9 mouse cellular contexts compared by ENCODE assay signal in genomic region chr2:167691871-167692661, GRCm38 (mm10). TPM values are rescaled to one million over a fixed set of nuclear protein-coding genes. Genes with fewer than 3 reads are reported as not detected.
A peak's percentile ranks its signal among the peaks of the same experiment; 100 is the strongest.
DNase-seq lines count a peak whose midpoint lies in the region; ATAC-seq and TF ChIP-seq lines count a peak whose summit lies in the region.
"Had no signal": no experiment of that assay in that cellular context is flagged by ENCODE, and none has a peak within 500 bp of the region (broad histone marks: within the 10 kb centered on the region; RNA-seq: fewer than 3 reads in every experiment).

No protein-coding gene starts in this region.

- peaks cover 17% of the 10 kb centered on the region; the same call in 1 of the 2 replicates for H3K4me1 ChIP-seq in heart, postnatal 0 days (ENCODE audit: control insufficient read depth, insufficient read depth)
- H3K4me1 ChIP-seq in intestine, embryonic 16.5 days (ENCODE audit: control insufficient read depth, insufficient read depth, low read length) = peaks cover 39% of the 10 kb centered on the region
- no peaks in the 10 kb centered on the region for H3K4me1 ChIP-seq in forebrain, postnatal 0 days (ENCODE audit: insufficient read depth)

- H3K9ac ChIP-seq in heart, postnatal 0 days (replicated peaks; ENCODE audit: low read depth, low read length) = no peak overlapping the region
- peak overlapping the region; percentile 72; the same call in 1 of the 2 replicates for H3K9ac ChIP-seq in intestine, embryonic 16.5 days (ENCODE audit: low read depth, low read length)
- H3K9ac ChIP-seq in forebrain, postnatal 0 days = no peak overlapping the region
- H3K9ac ChIP-seq: limb, embryonic 13.5 days had no signal

- H3K4me2 ChIP-seq in heart, postnatal 0 days (ENCODE audit: low read depth, low read length) = peak overlapping the region; percentile 95; the same call in 1 of the 2 replicates
- peak overlapping the region; percentile 87 for H3K4me2 ChIP-seq in intestine, embryonic 16.5 days (ENCODE audit: low read depth, low read length)
- H3K4me2 ChIP-seq in forebrain, postnatal 0 days (ENCODE audit: low read depth) = no peak overlapping the region

- no peak for ATAC-seq in heart, postnatal 0 days (ENCODE audit: insufficient read depth, low read depth)
- ATAC-seq in intestine, embryonic 16.5 days = no peak
- no peak for ATAC-seq in forebrain, postnatal 0 days

- DNase-seq in heart, postnatal 0 days (ENCODE audit: low spot score) = no peak
- DNase-seq in heart, adult 8-10 months (ENCODE audit: low spot score) = no peak
- DNase-seq in right cerebral cortex, adult 18-20 months = peak; percentile 68
- no peak for DNase-seq in right cerebral cortex, postnatal 14 days
- DNase-seq in ovary, adult 18-20 months (ENCODE audit: low spot score) = no peak
- DNase-seq in forebrain, postnatal 0 days = no peak
- DNase-seq: kidney, postnatal 10 days had no signal

- H3K4me3 ChIP-seq in heart, postnatal 0 days (ENCODE audit: low read depth, low read length) = no peak overlapping the region
- H3K4me3 ChIP-seq in intestine, embryonic 16.5 days (ENCODE audit: low read length) = peak overlapping the region; percentile 85
- H3K4me3 ChIP-seq in forebrain, postnatal 0 days (ENCODE audit: low read depth, low read length) = no peak overlapping the region
- H3K4me3 ChIP-seq: limb, embryonic 13.5 days had no signal

- WGBS in heart, postnatal 0 days = 90% methylated on average over 14 of the region's 14 CpGs
- 89% methylated on average over 14 of the region's 14 CpGs for WGBS in intestine, embryonic 16.5 days
- WGBS in forebrain, postnatal 0 days = 87% methylated on average over 14 of the region's 14 CpGs

- no peak for TF ChIP-seq CTCF in heart, postnatal 0 days (IDR thresholded peaks at IDR 0.05; ENCODE audit: low read depth)
- TF ChIP-seq CTCF in forebrain, postnatal 0 days (IDR thresholded peaks at IDR 0.05; ENCODE audit: low read depth) = no peak

- H3K27ac ChIP-seq in heart, postnatal 0 days (ENCODE audit: low read depth) = no peak overlapping the region
- H3K27ac ChIP-seq in intestine, embryonic 16.5 days (ENCODE audit: low read length) = peak overlapping the region; percentile 9; the same call in 1 of the 2 replicates
- no peak overlapping the region for H3K27ac ChIP-seq in forebrain, postnatal 0 days (ENCODE audit: low read depth, low read length)
- H3K27ac ChIP-seq: limb, embryonic 13.5 days had no signal

- no peaks in the 10 kb centered on the region for H3K36me3 ChIP-seq in heart, postnatal 0 days (replicated peaks; ENCODE audit: control insufficient read depth, insufficient read depth, low read length)
- H3K36me3 ChIP-seq in intestine, embryonic 16.5 days (ENCODE audit: control insufficient read depth, insufficient read depth, low read length) = peaks cover 4% of the 10 kb centered on the region; the same call in 1 of the 2 replicates
- H3K36me3 ChIP-seq in forebrain, postnatal 0 days (ENCODE audit: insufficient read depth) = no peaks in the 10 kb centered on the region
- H3K36me3 ChIP-seq: limb, embryonic 13.5 days had no signal

- H3K9me3 ChIP-seq in heart, postnatal 0 days (replicated peaks; ENCODE audit: control insufficient read depth, low read length) = no peaks in the 10 kb centered on the region
- no peaks in the 10 kb centered on the region; the same call in 1 of the 2 replicates for H3K9me3 ChIP-seq in intestine, embryonic 16.5 days (ENCODE audit: control insufficient read depth, low read length)
- no peaks in the 10 kb centered on the region for H3K9me3 ChIP-seq in forebrain, postnatal 0 days (ENCODE audit: low read length)

- no peaks in the 10 kb centered on the region for H3K27me3 ChIP-seq in heart, postnatal 0 days (ENCODE audit: control insufficient read depth, insufficient read depth, low read length)
- H3K27me3 ChIP-seq in intestine, embryonic 16.5 days (replicated peaks; ENCODE audit: control insufficient read depth, insufficient read depth, low read length) = no peaks in the 10 kb centered on the region
- H3K27me3 ChIP-seq in forebrain, postnatal 0 days (ENCODE audit: insufficient read depth, low read length) = peaks cover 23% of the 10 kb centered on the region

- TF ChIP-seq EP300 in heart, postnatal 0 days (IDR thresholded peaks at IDR 0.05; ENCODE audit: low read depth) = no peak

RNA-seq across cellular contexts. Expression of gene Tmem189, which starts 2.4 kb away (rescaled TPM):
- total RNA-seq in heart, postnatal 0 days (2014; rRNA removed; ENCODE audit: low replicate concordance) = 76.8 and 84.3 TPM in 2 replicates
- polyA plus RNA-seq in heart, postnatal 0 days (2015; fragmentation: Nextera tagmentation; extraction: Ambion mirVana) = 37.6 and 39.3 TPM in 2 replicates
- 10 to 100 TPM; 22.6 to 26.6 (median 23.4) TPM for total RNA-seq in heart, adult 8-10 months (2022)
- polyA plus RNA-seq in intestine, embryonic 16.5 days (2015; fragmentation: Nextera tagmentation; extraction: Ambion mirVana) = 28.6 and 33.7 TPM in 2 replicates
- 37.7 and 39.5 TPM in 2 replicates for total RNA-seq in forebrain, postnatal 0 days (2014; rRNA removed)
- 33.7 and 38.4 TPM in 2 replicates for polyA plus RNA-seq in forebrain, postnatal 0 days (2015; fragmentation: Nextera tagmentation; extraction: Ambion mirVana)

RNA-seq across cellular contexts. Expression of gene Cebpb, which starts 3.4 kb away (rescaled TPM):
- total RNA-seq in heart, postnatal 0 days (2014; rRNA removed; ENCODE audit: low replicate concordance) = 43.5 and 50.8 TPM in 2 replicates
- polyA plus RNA-seq in heart, postnatal 0 days (2015; fragmentation: Nextera tagmentation; extraction: Ambion mirVana) = 4.9 and 5.8 TPM in 2 replicates
- total RNA-seq in heart, adult 8-10 months (2022) = 100 to 1,000 TPM in 1 of 4 experiments, 10 to 100 TPM in 3; 55.1 to 104 (median 84.0) TPM
- 0.65 and 0.93 TPM in 2 replicates for polyA plus RNA-seq in intestine, embryonic 16.5 days (2015; fragmentation: Nextera tagmentation; extraction: Ambion mirVana)
- total RNA-seq in forebrain, postnatal 0 days (2014; rRNA removed) = 4.2 and 5.7 TPM in 2 replicates
- polyA plus RNA-seq in forebrain, postnatal 0 days (2015; fragmentation: Nextera tagmentation; extraction: Ambion mirVana) = 4.3 and 4.5 TPM in 2 replicates

RNA-seq across cellular contexts. Expression of gene Gm20431, which starts 30.8 kb away (rescaled TPM):
- total RNA-seq in heart, postnatal 0 days (2014; rRNA removed; ENCODE audit: low replicate concordance) = 5.8 and 25.5 TPM in 2 replicates
- polyA plus RNA-seq in heart, postnatal 0 days (2015; fragmentation: Nextera tagmentation; extraction: Ambion mirVana) = 2.7 and 5.1 TPM in 2 replicates
- 10 to 100 TPM; 15.3 to 19.4 (median 18.2) TPM for total RNA-seq in heart, adult 8-10 months (2022)
- polyA plus RNA-seq in intestine, embryonic 16.5 days (2015; fragmentation: Nextera tagmentation; extraction: Ambion mirVana) = 2.0 and 3.2 TPM in 2 replicates
- total RNA-seq in forebrain, postnatal 0 days (2014; rRNA removed) = not detected in 2 replicates
- 7.5 and 9.7 TPM in 2 replicates for polyA plus RNA-seq in forebrain, postnatal 0 days (2015; fragmentation: Nextera tagmentation; extraction: Ambion mirVana)
